Mouse (Mus musculus) hindlimb bud, embryonic 11.5 days (tissue): Measurements from ENCODE around the gene Ccdc171.
"Not testable (repeated sequence)": the region's sequence is repeated elsewhere in the genome, so short reads cannot be mapped to it uniquely, and the experiment has no call there.

ENCODE experiments used
- DNase-seq: peaks from one replicate; pipeline ENCODE4 v3.0.0-alpha.2; 2012; ENCODE audit warnings: low read depth, low spot score; ENCODE audit errors: extremely low spot score

Ccdc171 gene

GRCm38 (mm10) chr4:83655396-83655795, 130.1 kb downstream of the Ccdc171 start:
- DNase-seq = no peak

DNA sequence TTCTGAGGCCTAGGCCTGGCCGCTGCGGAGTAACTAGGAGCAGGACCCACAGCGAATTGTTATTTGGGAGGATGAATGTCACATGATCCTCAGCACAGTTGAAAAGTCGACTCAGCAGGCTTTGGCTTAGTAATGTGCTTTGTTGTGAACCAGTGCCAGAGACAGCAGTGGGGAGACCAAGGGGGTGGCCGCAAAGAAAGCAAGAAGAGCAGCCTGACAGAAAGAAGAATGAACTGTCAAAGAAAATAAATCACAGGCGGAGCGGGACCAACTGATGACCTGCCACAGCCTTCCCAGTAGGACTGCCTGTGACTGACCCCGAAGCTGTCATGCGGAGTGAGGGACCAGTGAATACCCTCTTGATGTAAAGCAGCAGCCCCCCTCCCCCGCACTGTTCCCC, 131.2 kb downstream of the Ccdc171 start:
- no peak for DNase-seq

- no peak for DNase-seq
Measured at GRCm38 (mm10) chr4:83657021-83657420, 131.7 kb downstream of the Ccdc171 start.

- no peak for DNase-seq
Measured at GRCm38 (mm10) chr4:83658415-83658814, 133.1 kb downstream of the Ccdc171 start.

GRCm38 (mm10) chr4:83659411-83659810, 134.1 kb downstream of the Ccdc171 start:
- DNase-seq = no peak

GRCm38 (mm10) chr4:83661519-83662271, 136.3 kb downstream of the Ccdc171 start:
- no peak for DNase-seq

DNA sequence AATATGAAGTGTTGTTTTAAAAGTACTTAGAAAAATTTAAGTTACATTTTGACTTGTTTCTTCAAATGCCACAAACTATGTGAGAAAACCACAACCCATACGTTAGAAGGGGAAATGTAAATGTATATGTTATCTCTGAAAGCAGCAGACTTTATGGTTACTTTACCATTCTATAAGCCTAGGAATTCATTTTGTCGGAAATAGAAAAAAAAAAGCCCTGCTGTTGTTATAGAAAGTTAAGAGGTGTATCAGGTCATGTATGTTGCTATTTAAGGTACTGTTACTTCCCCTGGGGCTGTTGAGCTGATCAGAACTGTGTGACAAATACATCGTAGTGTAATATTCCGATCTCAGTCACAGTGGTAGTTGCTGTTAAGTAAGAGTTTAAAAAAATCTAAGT, 137.0 kb downstream of the Ccdc171 start:
- DNase-seq = no peak

- DNase-seq = no peak
Measured at GRCm38 (mm10) chr4:83669552-83669951, 144.2 kb downstream of the Ccdc171 start.

GRCm38 (mm10) chr4:83675308-83675707, 150.0 kb downstream of the Ccdc171 start:
- DNase-seq = not testable (repeated sequence)

DNA sequence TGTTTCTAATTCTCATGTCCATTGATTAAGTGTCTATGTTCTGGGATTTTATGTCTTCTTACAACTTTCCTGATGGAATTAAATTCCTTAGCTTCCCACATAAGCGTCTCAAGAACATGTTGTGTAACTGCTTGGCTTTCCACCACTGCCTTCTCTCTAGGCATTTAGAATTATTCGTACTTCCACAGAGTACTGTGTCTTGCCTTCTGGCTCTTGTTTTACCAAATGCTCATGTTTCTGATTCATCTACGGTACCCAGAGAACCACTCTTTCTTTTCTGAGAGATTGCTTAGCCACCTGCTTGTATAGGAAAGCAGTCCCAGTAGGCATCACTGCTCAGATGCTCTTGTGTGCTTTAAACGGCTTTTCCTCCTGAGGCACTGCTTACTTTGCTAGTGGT, 151.1 kb downstream of the Ccdc171 start:
- DNase-seq = no peak

GRCm38 (mm10) chr4:83681081-83681480, 155.7 kb downstream of the Ccdc171 start:
- no peak for DNase-seq

GRCm38 (mm10) chr4:83682866-83683265, 157.5 kb downstream of the Ccdc171 start:
- DNase-seq = no peak

- no peak for DNase-seq
Measured at GRCm38 (mm10) chr4:83700190-83700589, 174.8 kb downstream of the Ccdc171 start.

GRCm38 (mm10) chr4:83716996-83717395, 191.7 kb downstream of the Ccdc171 start:
- no peak for DNase-seq

DNA sequence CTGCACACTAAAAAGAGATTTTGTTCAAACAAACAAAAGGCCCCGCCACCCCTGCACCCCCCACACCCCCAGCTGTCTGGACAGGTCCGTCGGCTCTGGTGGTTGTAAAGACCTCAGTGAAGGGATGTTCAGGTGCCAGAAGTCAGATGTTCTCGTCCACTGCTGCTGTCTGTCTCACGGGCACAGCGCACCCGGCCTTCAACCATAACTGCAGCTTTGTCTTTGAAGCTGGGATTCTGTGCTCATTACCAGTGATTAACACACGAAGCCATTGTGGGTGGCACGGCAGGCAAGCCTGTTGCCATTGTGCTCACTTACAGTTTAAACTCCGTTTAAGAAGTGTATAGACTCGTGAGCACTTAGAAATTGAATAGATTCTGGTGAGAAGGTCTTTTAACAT, 194.5 kb downstream of the Ccdc171 start:
- DNase-seq = no peak

DNA sequence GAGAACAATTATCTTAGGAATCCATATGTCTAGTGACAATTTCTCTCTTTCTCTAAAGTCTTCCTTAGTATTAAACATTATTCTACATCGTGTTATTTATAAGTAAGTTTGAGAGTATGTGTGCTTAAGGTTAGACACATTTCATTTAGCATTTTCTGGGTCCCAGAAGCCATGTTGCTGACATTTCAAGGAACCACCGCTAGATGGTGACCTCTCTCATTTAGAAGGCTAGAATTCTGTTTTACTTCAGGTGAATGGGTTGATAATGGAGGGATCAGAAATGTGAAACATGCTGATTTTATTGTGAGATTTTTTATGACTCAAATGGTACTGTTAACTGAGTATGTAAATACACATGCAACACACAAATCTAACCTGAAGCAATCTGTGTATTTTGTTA, 199.8 kb downstream of the Ccdc171 start:
- DNase-seq = no peak

DNA sequence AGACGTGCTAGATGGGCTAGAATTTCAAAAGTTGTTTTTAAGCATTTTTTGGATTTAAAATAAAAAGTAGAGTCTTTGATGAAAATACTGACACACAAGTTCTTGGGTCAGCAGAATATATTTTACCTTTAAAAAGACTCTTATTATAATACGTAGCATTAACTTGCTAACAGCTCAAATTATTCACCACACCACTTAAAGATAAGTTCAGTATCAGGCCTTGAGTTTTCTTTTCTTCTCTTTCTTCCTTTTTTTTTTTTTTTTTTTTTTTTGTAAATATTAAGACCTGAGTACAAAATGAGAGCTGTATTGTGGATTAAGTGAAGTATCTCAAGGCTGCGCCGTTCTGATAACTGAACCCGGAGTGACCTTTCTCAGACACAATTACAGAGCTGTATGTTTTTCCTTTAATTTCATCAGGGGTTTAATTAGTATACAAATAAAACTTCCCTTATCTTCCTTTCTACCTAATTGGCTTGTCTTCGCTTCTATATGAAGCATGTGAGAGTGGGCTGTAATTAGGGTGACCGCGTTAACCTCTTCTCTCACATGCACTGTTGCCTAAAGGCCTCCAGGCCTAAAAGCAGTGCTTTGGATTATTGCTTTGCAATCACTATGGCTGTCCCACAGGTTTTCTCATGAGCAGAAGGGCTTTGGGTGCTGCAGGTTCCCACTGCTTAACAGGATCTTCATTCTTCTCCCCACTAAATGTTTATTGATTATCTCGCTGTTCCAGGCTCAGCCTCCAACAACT, 214.0 kb downstream of the Ccdc171 start:
- DNase-seq = no peak

DNA sequence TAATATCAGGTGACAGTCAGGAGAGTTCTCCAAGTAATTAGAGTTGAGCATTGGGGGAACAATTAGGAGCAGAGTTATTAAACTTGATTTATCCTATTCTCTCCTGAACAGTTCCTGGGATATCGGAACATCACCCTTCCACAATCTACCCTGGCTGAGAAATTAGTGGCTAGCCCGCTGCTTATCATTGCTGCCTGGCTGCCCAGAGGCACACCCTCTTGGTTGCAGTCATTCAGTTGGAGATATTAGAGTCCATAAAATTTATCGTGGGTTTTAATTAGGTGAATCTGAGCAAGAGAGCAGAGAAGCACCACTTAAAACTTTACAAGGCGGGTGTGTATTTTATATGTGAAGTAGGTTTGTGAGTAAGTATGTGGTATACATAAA, 214.5 kb downstream of the Ccdc171 start:
- no peak for DNase-seq

DNA sequence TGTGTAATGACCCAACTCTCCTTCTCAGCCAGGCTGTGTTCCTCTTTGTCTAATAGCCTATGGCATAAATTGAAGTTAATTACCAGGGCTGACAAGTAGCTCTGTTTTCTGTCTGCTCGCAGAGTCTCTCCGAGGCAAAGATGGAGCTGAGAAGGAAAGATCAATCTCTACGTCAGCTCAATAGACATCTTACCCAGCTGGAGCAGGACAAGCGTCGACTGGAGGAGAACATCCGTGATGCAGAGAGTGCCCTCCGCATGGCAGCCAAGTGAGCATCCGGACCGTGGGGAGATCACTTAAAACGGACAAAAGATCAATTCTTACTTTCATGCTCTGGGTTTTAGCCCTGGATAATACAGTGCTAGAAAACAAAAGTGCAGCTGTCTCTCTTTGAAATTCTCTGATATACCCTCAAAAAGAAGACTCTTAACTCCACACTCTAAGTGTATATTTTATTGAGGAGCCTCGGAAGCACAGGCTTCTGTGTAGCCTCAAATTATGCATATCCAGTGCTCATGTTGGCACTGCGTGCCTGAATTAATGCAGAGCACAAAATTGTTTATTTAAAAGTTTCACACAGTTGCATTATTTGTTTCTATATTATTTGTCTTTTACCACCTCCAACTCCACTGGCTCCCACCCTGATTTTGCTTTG, 217.6 kb downstream of the Ccdc171 start:
- no peak for DNase-seq

- DNase-seq = no peak
Measured at GRCm38 (mm10) chr4:83775136-83775535, 249.8 kb downstream of the Ccdc171 start.

DNA sequence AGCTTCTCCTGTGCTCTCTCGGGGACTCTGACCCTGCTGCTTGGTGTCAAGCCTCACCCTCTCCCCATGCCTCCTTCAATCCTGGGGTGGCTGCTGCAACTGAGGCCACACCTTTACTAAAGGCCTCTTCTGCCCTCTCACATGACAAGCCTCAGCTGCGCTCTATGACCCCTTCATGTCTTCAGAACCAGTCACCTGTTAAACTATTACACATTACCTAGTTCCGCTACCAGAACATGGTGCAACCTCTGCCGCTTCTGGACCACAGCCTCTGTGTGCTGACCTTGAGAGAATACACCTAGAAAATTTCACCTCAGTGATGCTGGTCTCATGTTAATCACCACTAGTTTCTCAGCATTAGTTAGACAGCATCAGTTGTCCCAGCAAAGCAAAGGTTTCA, 254.7 kb downstream of the Ccdc171 start:
- DNase-seq = no peak

GRCm38 (mm10) chr4:83785115-83785514, 259.8 kb downstream of the Ccdc171 start:
- no peak for DNase-seq
